Mouse (Mus musculus): ENCODE measurements around the gene Ufm1. TPM values are rescaled to one million over a fixed set of nuclear protein-coding genes. Genes with fewer than 3 reads are reported as not detected.

Ufm1 gene
- 96.2 and 112 TPM in 2 replicates for polyA plus RNA-seq (2016; fragmentation: Nextera tagmentation; extraction: Ambion mirVana)

- peak; percentile 91 for DNase-seq (ENCODE audit: low spot score)
- H3K27ac ChIP-seq (replicated peaks): peak within 1 kb of the TSS; percentile 97
- peak within 1 kb of the TSS; percentile 98 for H3K4me3 ChIP-seq
- H3K36me3 ChIP-seq: peaks cover 34% of the 10 kb centered on the region
- peaks cover 17% of the 10 kb centered on the region for H3K4me1 ChIP-seq
- no peaks in the 10 kb centered on the region for H3K9me3 ChIP-seq (replicated peaks)
- H3K27me3 ChIP-seq (ENCODE audit: low read depth, poor library complexity, severe bottlenecking): no peaks in the 10 kb centered on the region
- under 1% methylated on average over 58 of the region's 58 CpGs for WGBS
Measured at GRCm38 (mm10) chr3:53863383-53864220, at the start of gene Ufm1. Gene Ufm1, minus strand, starts transcription at chr3:53863830.

- 93% methylated on average over 12 of the region's 12 CpGs for WGBS
- no peak for DNase-seq (ENCODE audit: low spot score)
Measured at GRCm38 (mm10) chr3:53890619-53891540, 27.2 kb upstream of the Ufm1 start.

GRCm38 (mm10) chr3:53871596-53871995 is 8.0 kb upstream of the Ufm1 start:
- no peaks in the 10 kb centered on the region for H3K9me3 ChIP-seq (replicated peaks)
- no peak for DNase-seq (ENCODE audit: low spot score)
- H3K4me1 ChIP-seq: peaks cover 13% of the 10 kb centered on the region
- H3K27ac ChIP-seq (replicated peaks): no peak overlapping the region
- 80% methylated on average over 1 of the region's 1 CpGs for WGBS
- no peaks in the 10 kb centered on the region for H3K36me3 ChIP-seq
- H3K4me3 ChIP-seq: no peak overlapping the region
- no peaks in the 10 kb centered on the region for H3K27me3 ChIP-seq (ENCODE audit: low read depth, poor library complexity, severe bottlenecking)

More at GRCm38 (mm10) chr3:53890619-53891540, 27.2 kb upstream of the Ufm1 start:
- Histone ChIP-seq H3K4me1 (no peaks in the 10 kb centered on the region), H3K36me3 (no peaks in the 10 kb centered on the region), H3K27ac (replicated peaks) (no peak overlapping the region), H3K9me3 (replicated peaks) (no peaks in the 10 kb centered on the region; the same call in 1 of the 2 replicates), H3K4me3 (no peak overlapping the region), H3K27me3 (ENCODE audit: low read depth, poor library complexity, severe bottlenecking) (no peaks in the 10 kb centered on the region)

- Histone ChIP-seq H3K27ac (replicated peaks) (no peak overlapping the region), H3K4me1 (peaks cover 13% of the 10 kb centered on the region), H3K36me3 (no peaks in the 10 kb centered on the region), H3K4me3 (no peak overlapping the region), H3K9me3 (replicated peaks) (no peaks in the 10 kb centered on the region), H3K27me3 (ENCODE audit: low read depth, poor library complexity, severe bottlenecking) (no peaks in the 10 kb centered on the region)
- no peak for DNase-seq (ENCODE audit: low spot score)
- WGBS: 80% methylated on average over 6 of the region's 6 CpGs
Measured at GRCm38 (mm10) chr3:53870482-53870881, 6.9 kb upstream of the Ufm1 start.

- WGBS: 6% methylated on average over 1 of the region's 1 CpGs
- DNase-seq (ENCODE audit: low spot score): no peak
Measured at GRCm38 (mm10) chr3:53869263-53869662, 5.6 kb upstream of the Ufm1 start.

GRCm38 (mm10) chr3:53868212-53868611 is 4.6 kb upstream of the Ufm1 start:
- Histone ChIP-seq H3K36me3 (no peaks in the 10 kb centered on the region), H3K27me3 (ENCODE audit: low read depth, poor library complexity, severe bottlenecking) (no peaks in the 10 kb centered on the region), H3K9me3 (replicated peaks) (no peaks in the 10 kb centered on the region), H3K27ac (replicated peaks) (no peak overlapping the region), H3K4me3 (no peak overlapping the region), H3K4me1 (peaks cover 16% of the 10 kb centered on the region)
- WGBS: 86% methylated on average over 4 of the region's 4 CpGs
- no peak for DNase-seq (ENCODE audit: low spot score)

More at GRCm38 (mm10) chr3:53869263-53869662, 5.6 kb upstream of the Ufm1 start:
- Histone ChIP-seq H3K4me1 (peaks cover 15% of the 10 kb centered on the region), H3K27me3 (ENCODE audit: low read depth, poor library complexity, severe bottlenecking) (no peaks in the 10 kb centered on the region), H3K4me3 (no peak overlapping the region), H3K36me3 (no peaks in the 10 kb centered on the region), H3K27ac (replicated peaks) (peak overlapping the region; percentile 5), H3K9me3 (replicated peaks) (no peaks in the 10 kb centered on the region)

- peaks cover 46% of the 10 kb centered on the region for H3K36me3 ChIP-seq
- no peaks in the 10 kb centered on the region for H3K9me3 ChIP-seq (replicated peaks)
- H3K27me3 ChIP-seq (ENCODE audit: low read depth, poor library complexity, severe bottlenecking): no peaks in the 10 kb centered on the region
- 86% methylated on average over 3 of the region's 3 CpGs for WGBS
- H3K27ac ChIP-seq (replicated peaks): no peak overlapping the region
- H3K4me3 ChIP-seq: no peak overlapping the region
- no peak for DNase-seq (ENCODE audit: low spot score)
- H3K4me1 ChIP-seq: no peaks in the 10 kb centered on the region
Measured at GRCm38 (mm10) chr3:53854831-53855230, 8.8 kb downstream of the Ufm1 start.

- Histone ChIP-seq H3K9me3 (replicated peaks) (no peaks in the 10 kb centered on the region), H3K4me3 (no peak overlapping the region)
Measured at GRCm38 (mm10) chr3:53854261-53854660, 9.4 kb downstream of the Ufm1 start.

GRCm38 (mm10) chr3:53848262-53848661 is 15.4 kb downstream of the Ufm1 start:
- no peak overlapping the region for H3K27ac ChIP-seq (replicated peaks)
- H3K9me3 ChIP-seq (replicated peaks): no peaks in the 10 kb centered on the region
- DNase-seq (ENCODE audit: low spot score): no peak
- H3K4me1 ChIP-seq: no peaks in the 10 kb centered on the region
- H3K27me3 ChIP-seq (ENCODE audit: low read depth, poor library complexity, severe bottlenecking): no peaks in the 10 kb centered on the region
- 86% methylated on average over 11 of the region's 11 CpGs for WGBS
- no peak overlapping the region for H3K4me3 ChIP-seq
- H3K36me3 ChIP-seq: no peaks in the 10 kb centered on the region

More at GRCm38 (mm10) chr3:53854261-53854660, 9.4 kb downstream of the Ufm1 start:
- H3K36me3 ChIP-seq: peaks cover 40% of the 10 kb centered on the region
- H3K27ac ChIP-seq (replicated peaks): no peak overlapping the region
- WGBS: 75% methylated on average over 4 of the region's 4 CpGs
- no peak for DNase-seq (ENCODE audit: low spot score)
- no peaks in the 10 kb centered on the region for H3K4me1 ChIP-seq
- no peaks in the 10 kb centered on the region for H3K27me3 ChIP-seq (ENCODE audit: low read depth, poor library complexity, severe bottlenecking)

- 68% methylated on average over 4 of the region's 4 CpGs for WGBS
- Histone ChIP-seq H3K4me1 (no peaks in the 10 kb centered on the region), H3K4me3 (no peak overlapping the region), H3K27ac (replicated peaks) (no peak overlapping the region), H3K36me3 (no peaks in the 10 kb centered on the region), H3K9me3 (replicated peaks) (no peaks in the 10 kb centered on the region), H3K27me3 (ENCODE audit: low read depth, poor library complexity, severe bottlenecking) (no peaks in the 10 kb centered on the region)
- DNase-seq (ENCODE audit: low spot score): no peak
Measured at GRCm38 (mm10) chr3:53847726-53848125, 15.9 kb downstream of the Ufm1 start.

- H3K9me3 ChIP-seq (replicated peaks): no peaks in the 10 kb centered on the region
- 77% methylated on average over 7 of the region's 7 CpGs for WGBS
- no peaks in the 10 kb centered on the region for H3K27me3 ChIP-seq (ENCODE audit: low read depth, poor library complexity, severe bottlenecking)
- H3K4me1 ChIP-seq: no peaks in the 10 kb centered on the region
- no peaks in the 10 kb centered on the region for H3K36me3 ChIP-seq
- no peak for DNase-seq (ENCODE audit: low spot score)
- no peak overlapping the region for H3K4me3 ChIP-seq
- H3K27ac ChIP-seq (replicated peaks): no peak overlapping the region
Measured at GRCm38 (mm10) chr3:53846206-53846928, 17.3 kb downstream of the Ufm1 start.

- Histone ChIP-seq H3K27ac (replicated peaks) (no peak within 1 kb of the TSS), H3K27me3 (ENCODE audit: low read depth, poor library complexity, severe bottlenecking) (no peaks in the 10 kb centered on the region), H3K4me3 (no peak within 1 kb of the TSS), H3K9me3 (replicated peaks) (no peaks in the 10 kb centered on the region), H3K36me3 (no peaks in the 10 kb centered on the region), H3K4me1 (no peaks in the 10 kb centered on the region)
- DNase-seq (ENCODE audit: low spot score): no peak
- WGBS: 84% methylated on average over 2 of the region's 2 CpGs
Measured at GRCm38 (mm10) chr3:53844786-53845185, 18.8 kb downstream of the Ufm1 start, which contains the start of gene Gm10985. Gene Gm10985, plus strand, starts transcription at chr3:53845086.
